Mouse (Mus musculus): ENCODE measurements at regions not wholly inside any gene's neighbourhood (a gene's known extent, or its start where the extent isn't known, plus 50 kb on each side); places are given as distances from the start of the nearest gene placed in this dataset.

- ATAC-seq: no peak
- ChIA-PET CTCF (no interaction called here), POLR2A (no interaction called here)
- TF ChIP-seq CTCF (IDR thresholded peaks at IDR 0.05): no peak
- DNase-seq (ENCODE audit: low read depth, low spot score): no peak
- in situ Hi-C loops (cut with MboI; ENCODE audit: low pct_unique_long_range_greater_than_20kb): no loop called here
- H3K27me3 ChIP-seq: peaks cover under 1% of the 10 kb centered on the region
These were observed 220.8 kb upstream of the Zdhhc25 start for GRCm38 (mm10) chr15:88379342-88379741.

GRCm38 (mm10) chr15:88379951-88380623 is 220.0 kb upstream of the Zdhhc25 start:
- in situ Hi-C loops (cut with MboI; ENCODE audit: low pct_unique_long_range_greater_than_20kb): no loop called here
- no peak for ATAC-seq
- no peak for DNase-seq (ENCODE audit: low read depth, low spot score)
- H3K27me3 ChIP-seq: no peaks in the 10 kb centered on the region
- POLR2A ChIA-PET: no interaction called here
- CTCF ChIA-PET: no interaction called here
- TF ChIP-seq CTCF (IDR thresholded peaks at IDR 0.05): no peak

GRCm38 (mm10) chr15:88381419-88381818 is 218.7 kb upstream of the Zdhhc25 start:
- DNase-seq (ENCODE audit: low read depth, low spot score) (no peak), ATAC-seq (no peak)
- in situ Hi-C loops (cut with MboI; ENCODE audit: low pct_unique_long_range_greater_than_20kb): no loop called here
- TF ChIP-seq CTCF (IDR thresholded peaks at IDR 0.05): no peak
- H3K27me3 ChIP-seq: no peaks in the 10 kb centered on the region
- CTCF ChIA-PET: no interaction called here
- POLR2A ChIA-PET: no interaction called here

DNA sequence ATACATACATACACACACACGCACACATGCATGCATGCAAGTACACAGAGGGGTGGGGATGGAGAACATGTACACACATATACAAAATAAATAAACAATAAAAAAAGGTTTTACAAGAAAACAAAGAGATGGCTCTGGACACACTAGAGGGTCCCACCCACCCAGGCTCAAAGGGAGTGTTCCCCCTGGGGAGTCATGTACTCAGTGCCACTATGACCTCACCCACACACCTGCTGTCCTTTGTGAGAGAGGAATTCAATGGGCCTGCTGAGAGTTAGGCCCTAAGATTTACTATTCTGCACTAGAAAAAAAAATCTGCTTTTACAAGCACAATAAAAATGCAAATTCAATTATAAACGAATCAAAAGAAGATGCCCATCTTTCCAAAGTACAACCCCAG is 214.2 kb upstream of the Zdhhc25 start:
- CTCF ChIA-PET: no interaction called here
- in situ Hi-C loops (cut with MboI; ENCODE audit: low pct_unique_long_range_greater_than_20kb): no loop called here
- DNase-seq (ENCODE audit: low read depth, low spot score) (no peak), ATAC-seq (no peak)
- H3K27me3 ChIP-seq: no peaks in the 10 kb centered on the region
- POLR2A ChIA-PET: no interaction called here
- no peak for TF ChIP-seq CTCF (IDR thresholded peaks at IDR 0.05)

DNA sequence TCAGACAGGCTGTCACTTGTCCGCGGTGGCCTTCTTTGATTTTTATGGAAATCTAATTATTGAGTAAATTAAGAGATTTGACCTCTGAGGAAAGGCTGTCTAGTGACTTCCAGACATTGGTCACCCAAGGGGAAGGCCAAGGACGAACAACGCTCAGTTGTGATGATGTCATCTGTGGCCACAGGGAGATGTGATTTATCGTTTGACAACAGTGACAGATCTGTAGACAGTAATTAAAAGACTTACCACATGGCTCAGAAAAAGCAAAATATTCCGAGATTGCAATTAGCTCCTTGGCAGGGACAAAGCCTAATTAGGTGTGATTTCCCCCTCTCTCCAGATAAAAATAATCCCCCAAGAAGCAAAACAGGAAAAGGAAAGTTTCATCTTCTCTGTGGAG is 213.4 kb upstream of the Zdhhc25 start:
- DNase-seq (ENCODE audit: low read depth, low spot score): no peak
- CTCF ChIA-PET: no interaction called here
- in situ Hi-C loops (cut with MboI; ENCODE audit: low pct_unique_long_range_greater_than_20kb): no loop called here

DNA sequence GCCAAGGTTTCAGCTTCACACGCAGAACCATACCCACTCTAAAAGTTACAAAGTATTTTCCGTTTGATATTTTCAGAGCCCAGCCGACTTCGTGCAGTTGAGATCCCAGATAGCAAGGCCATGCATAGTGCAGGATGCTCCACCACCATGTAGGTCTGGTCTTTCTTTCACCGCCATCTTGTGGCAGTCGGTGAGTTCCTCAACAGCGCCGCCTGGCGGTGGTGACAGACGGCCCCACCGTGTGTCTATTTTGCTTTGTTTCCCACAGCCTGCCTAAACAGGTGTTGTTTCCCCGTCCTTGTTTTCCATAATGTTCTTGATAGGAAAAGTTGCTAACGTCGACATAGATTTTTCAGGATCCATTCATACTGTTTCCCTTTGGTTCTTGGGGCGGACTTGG is 208.3 kb upstream of the Zdhhc25 start:
- CTCF ChIA-PET: no interaction called here
- POLR2A ChIA-PET: no interaction called here
- no peak for DNase-seq (ENCODE audit: low read depth, low spot score)
- H3K27me3 ChIP-seq: no peaks in the 10 kb centered on the region
- TF ChIP-seq CTCF (IDR thresholded peaks at IDR 0.05): no peak
- ATAC-seq: no peak
- in situ Hi-C loops (cut with MboI; ENCODE audit: low pct_unique_long_range_greater_than_20kb): no loop called here

More for the DNA sequence above, 213.4 kb upstream of the Zdhhc25 start:
- no peaks in the 10 kb centered on the region for H3K27me3 ChIP-seq
- POLR2A ChIA-PET: no interaction called here
- ATAC-seq: no peak
- TF ChIP-seq CTCF (IDR thresholded peaks at IDR 0.05): no peak

GRCm38 (mm10) chr15:88399064-88399463 is 201.0 kb upstream of the Zdhhc25 start:
- TF ChIP-seq CTCF (IDR thresholded peaks at IDR 0.05): no peak

GRCm38 (mm10) chr15:88399989-88400388 is 200.1 kb upstream of the Zdhhc25 start:
- POLR2A ChIA-PET: no interaction called here
- no peak for ATAC-seq
- CTCF ChIA-PET: no interaction called here
- no peak for DNase-seq (ENCODE audit: low read depth, low spot score)
- no peak for TF ChIP-seq CTCF (IDR thresholded peaks at IDR 0.05)
- in situ Hi-C loops (cut with MboI; ENCODE audit: low pct_unique_long_range_greater_than_20kb): no loop called here
- peaks cover 4% of the 10 kb centered on the region for H3K27me3 ChIP-seq

More at GRCm38 (mm10) chr15:88399064-88399463, 201.0 kb upstream of the Zdhhc25 start:
- peaks cover 4% of the 10 kb centered on the region for H3K27me3 ChIP-seq
- ChIA-PET POLR2A (no interaction called here), CTCF (no interaction called here)
- in situ Hi-C loops (cut with MboI; ENCODE audit: low pct_unique_long_range_greater_than_20kb): no loop called here
- ATAC-seq (no peak), DNase-seq (ENCODE audit: low read depth, low spot score) (no peak)

GRCm38 (mm10) chr15:88400787-88401186 is 199.3 kb upstream of the Zdhhc25 start:
- DNase-seq (ENCODE audit: low read depth, low spot score): no peak
- ChIA-PET CTCF (no interaction called here), POLR2A (no interaction called here)
- ATAC-seq: no peak
- in situ Hi-C loops (cut with MboI; ENCODE audit: low pct_unique_long_range_greater_than_20kb): no loop called here
- no peak for TF ChIP-seq CTCF (IDR thresholded peaks at IDR 0.05)
- H3K27me3 ChIP-seq: peaks cover 4% of the 10 kb centered on the region

DNA sequence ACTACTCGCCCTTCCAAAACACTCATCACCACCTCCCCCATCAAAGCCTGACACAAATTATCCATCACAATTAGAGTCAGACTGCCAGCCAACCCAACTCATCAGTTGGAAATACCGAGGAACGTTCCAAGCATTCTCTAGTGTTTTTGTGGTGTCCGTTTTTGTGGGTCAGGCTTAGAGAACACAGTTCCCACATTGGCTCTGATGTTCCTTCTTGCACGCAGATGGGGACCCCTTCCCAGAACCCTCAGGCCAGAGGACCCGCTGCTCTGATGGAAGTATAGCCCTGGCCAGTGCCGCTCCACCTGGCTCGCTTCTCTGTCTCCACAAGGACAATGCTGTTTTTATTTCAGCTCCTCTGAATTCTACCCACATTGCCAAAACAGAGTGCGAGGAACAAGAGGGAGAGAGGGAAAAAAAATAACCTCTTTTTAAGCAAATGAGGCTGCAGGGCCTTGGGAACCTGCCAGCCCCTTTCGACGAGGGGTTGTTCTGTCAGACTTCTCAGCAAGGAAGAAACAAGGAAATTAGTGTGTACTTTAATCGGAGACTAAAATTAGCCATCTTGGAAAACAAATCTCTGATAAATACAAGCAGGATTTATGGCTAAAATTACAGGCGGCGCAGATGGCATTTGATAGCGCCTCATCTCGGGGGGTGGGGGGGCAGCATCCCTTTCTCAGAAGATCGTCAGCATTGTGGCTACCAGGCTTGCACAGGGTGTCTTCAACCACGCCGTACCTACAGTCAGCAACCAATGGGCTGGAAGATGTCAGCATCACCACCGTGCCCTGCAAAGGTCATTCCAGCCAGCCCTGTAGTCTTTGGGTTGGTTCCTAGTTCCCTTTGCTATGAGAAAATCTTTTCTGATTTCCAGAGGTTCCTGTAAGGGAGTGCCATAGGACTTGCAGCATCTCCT is 191.4 kb upstream of the Zdhhc25 start:
- ChIA-PET CTCF (no interaction called here), POLR2A (no interaction called here)
- in situ Hi-C loops (cut with MboI; ENCODE audit: low pct_unique_long_range_greater_than_20kb): no loop called here
- ATAC-seq (no peak), DNase-seq (ENCODE audit: low read depth, low spot score) (no peak)
- H3K27me3 ChIP-seq: peaks cover 5% of the 10 kb centered on the region
- TF ChIP-seq CTCF (IDR thresholded peaks at IDR 0.05): no peak

DNA sequence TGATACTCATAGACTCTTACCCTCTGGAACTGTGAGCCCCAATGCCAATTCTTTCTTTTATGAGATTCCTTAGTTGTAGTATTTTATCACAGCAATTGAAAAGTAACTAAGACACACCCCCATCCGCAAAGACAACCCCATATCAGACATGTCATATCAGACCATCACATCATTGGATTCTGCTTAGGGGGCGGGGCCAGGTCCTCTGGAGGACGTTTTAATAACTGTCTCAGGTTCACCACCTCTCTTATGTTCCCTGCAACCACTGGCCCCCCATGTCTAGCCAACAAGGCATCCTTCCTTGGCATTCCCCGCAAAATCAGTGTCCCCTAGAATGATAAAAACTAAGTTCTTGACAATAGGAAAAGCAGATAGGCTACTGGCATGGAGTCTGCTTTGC is 185.9 kb upstream of the Zdhhc25 start:
- peaks cover 7% of the 10 kb centered on the region for H3K27me3 ChIP-seq
- ChIA-PET CTCF (no interaction called here), POLR2A (no interaction called here)
- TF ChIP-seq CTCF (IDR thresholded peaks at IDR 0.05): no peak
- DNase-seq (ENCODE audit: low read depth, low spot score) (no peak), ATAC-seq (no peak)
- in situ Hi-C loops (cut with MboI; ENCODE audit: low pct_unique_long_range_greater_than_20kb): no loop called here

Measured in Patski (cell line).